Mouse (Mus musculus) lung, adult 2 months (tissue): ENCODE data around the gene Gpc2. TPM values are rescaled to one million over a fixed set of nuclear protein-coding genes. Genes with fewer than 3 reads are reported as not detected.

Source experiments
- DNase-seq: peaks from one replicate; pipeline ENCODE4 v3.0.0; 2022
- H3K4me1 ChIP-seq: fragments of 200-500 bp; 2 replicates; pipeline ENCODE4 v1.6.1; 2011; ENCODE audit warnings: low read length; ENCODE audit not compliant: control insufficient read depth, insufficient read depth
- H3K4me3 ChIP-seq: fragments of 200-500 bp; replicated peaks from 2 replicates; pipeline ENCODE3; 2011; ENCODE audit warnings: low read depth, mild to moderate bottlenecking, control low read depth, low read length; ENCODE audit errors: extremely low read depth
- CTCF ChIP-seq: fragments of 200-500 bp; IDR thresholded peaks from 2 replicates; pipeline ENCODE4 v1.5.1; 2011; ENCODE audit warnings: mild to moderate bottlenecking, low read length, control low read depth; ENCODE audit not compliant: insufficient read depth
- POLR2A ChIP-seq: fragments of 200-500 bp; IDR thresholded peaks from 2 replicates; pipeline ENCODE4 v1.6.1; 2011; ENCODE audit warnings: low read depth, mild to moderate bottlenecking, control low read depth, low read length, borderline replicate concordance; ENCODE audit errors: extremely low read depth
- WGBS: fragments of 180-500 bp; shearing (Covaris S2); methylation state at CpG from one replicate; pipeline ENCODE4 v1.1.7; 2018; 5-methylcytosine and 5-hydroxymethylcytosine counted together
- polyA plus RNA-seq: library from polyadenylated mRNA; depleted of rRNA; stranded (reverse); fragments of >200 nt; gene quantifications from 2 replicates; pipeline ENCODE4 v1.2.3, GENCODE M21; 2012

The Gpc2 gene
- polyA plus RNA-seq, 1 experiment, result 6.5 TPM

DNA sequence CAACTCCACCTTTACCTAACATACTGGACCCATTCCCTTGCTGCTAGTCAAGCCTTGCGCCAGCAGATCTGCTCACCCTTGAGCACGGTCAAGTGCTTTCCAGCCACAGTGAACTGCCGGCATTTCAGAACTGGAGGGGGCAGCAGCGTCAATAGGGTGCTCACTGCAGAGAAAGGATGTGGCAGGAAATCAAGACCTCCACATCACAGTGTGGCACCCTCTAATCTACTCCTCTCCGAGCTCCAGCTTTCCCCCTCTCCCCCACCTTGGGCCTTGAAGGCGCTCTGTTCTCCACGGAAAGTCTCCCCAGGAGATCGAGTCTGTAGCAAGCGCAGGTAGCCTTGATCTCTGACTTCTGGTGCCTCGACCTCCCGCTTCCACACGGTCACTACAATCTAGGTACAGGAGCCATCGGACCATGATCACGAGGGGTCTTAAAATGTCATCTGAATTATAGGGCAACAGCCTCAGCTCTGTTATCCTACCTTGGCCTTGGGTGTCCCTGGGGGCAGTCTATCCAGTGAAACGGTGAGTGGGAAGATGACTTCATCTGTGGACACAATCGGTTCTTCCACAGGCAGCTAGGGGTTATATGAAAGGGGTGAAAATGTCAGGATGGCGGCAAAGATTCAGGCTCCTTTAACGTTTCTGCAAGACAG lies 17.1 kb downstream of the Gpc2 start:
- DNase-seq, result no peak
- peak overlapping the region; percentile 61 for H3K4me3 ChIP-seq
- peaks cover 12% of the 10 kb centered on the region for H3K4me1 ChIP-seq
- TF ChIP-seq CTCF, result no peak
- TF ChIP-seq POLR2A, result no peak
- 52% methylated on average over 18 of the region's 18 CpGs for WGBS

DNA sequence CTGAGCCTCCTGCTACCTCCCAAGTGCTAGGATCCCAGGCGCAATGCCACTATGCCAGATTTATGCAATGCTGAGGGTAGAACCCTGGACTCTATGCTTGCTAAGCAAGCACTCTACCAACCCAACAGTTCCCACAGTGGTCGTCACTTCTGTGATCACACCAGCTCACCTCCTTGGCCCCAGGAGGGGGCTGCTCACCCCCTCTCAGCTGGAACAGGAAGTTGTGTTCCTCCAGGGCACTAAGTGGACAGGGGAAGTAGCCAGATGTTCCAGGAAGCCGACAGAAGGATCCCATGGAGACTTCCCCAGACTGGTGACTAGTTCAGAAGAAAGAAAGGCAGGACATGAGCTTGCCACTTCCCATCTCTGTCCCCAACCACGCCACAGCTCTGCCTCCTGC lies 17.8 kb downstream of the Gpc2 start:
- Histone ChIP-seq H3K4me1 (peaks cover 12% of the 10 kb centered on the region), H3K4me3 (no peak overlapping the region)
- DNase-seq, result no peak
- no peak for TF ChIP-seq CTCF
- no peak for TF ChIP-seq POLR2A
- WGBS, result 58% methylated on average over 4 of the region's 4 CpGs

DNA sequence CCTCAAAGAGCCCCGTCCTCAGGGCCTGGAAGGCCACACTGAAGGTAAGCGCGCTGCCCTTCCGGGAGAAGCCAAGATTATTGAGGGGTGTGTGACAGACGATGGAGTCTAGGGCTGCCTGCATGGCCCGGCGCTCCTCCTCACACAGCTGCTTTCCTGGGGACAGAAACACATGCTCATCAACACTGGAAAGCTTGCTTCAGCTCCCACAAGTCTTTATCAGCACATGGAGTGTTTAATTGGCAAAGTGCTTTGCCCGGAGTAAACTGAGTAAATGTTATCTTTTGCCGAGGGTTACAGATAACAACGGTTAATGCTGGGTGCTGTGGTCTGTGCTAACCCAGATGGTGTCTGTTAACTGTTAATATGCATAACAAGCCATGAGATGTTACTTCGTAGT lies 19.0 kb downstream of the Gpc2 start:
- H3K4me1 ChIP-seq, result peaks cover 17% of the 10 kb centered on the region
- TF ChIP-seq CTCF, result no peak
- DNase-seq, result no peak
- WGBS, result 74% methylated on average over 11 of the region's 11 CpGs
- H3K4me3 ChIP-seq, result no peak overlapping the region

DNA sequence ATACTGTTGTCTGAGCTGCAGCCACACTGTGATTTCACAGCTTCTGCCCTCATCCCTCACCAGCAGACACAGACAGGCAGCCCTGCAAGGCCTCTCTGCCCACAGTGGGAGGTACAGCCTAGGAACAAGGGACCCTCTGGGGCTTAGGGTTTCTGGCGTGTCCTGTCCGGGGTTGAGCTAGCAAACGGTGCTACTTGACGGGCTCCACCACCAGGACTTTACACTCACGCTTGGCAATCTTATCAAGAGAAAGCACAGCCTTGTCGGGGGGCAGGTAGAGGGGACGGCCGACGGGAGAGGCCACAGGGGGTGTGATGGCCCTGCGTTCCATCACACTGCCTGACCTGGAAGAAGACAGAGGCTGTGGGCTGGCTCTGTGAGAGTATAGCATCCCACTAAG lies 19.8 kb downstream of the Gpc2 start:
- Histone ChIP-seq H3K4me3 (no peak overlapping the region), H3K4me1 (peaks cover 16% of the 10 kb centered on the region)
- WGBS, result 86% methylated on average over 10 of the region's 10 CpGs
- DNase-seq, result no peak
- TF ChIP-seq POLR2A (no peak), CTCF (no peak)

DNA sequence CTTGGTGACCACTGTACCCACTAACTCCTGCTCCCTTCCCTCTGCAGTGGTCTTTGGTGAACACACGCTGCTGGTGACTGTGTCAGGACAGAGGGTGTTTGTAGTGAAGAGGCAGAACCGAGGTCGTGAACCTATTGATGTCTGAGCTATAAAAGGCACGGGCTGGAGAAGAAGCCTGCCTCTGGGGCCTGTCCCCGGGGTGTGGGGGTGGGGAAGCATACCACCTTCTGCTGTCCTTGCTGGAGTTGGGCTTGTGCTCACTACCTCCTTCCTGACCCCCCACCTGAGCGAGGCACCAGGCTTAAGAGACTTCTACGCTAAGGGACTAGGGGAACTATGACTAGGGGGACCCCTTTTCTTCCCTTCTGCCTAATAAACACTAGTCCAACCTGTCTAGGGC lies 20.8 kb downstream of the Gpc2 start:
- Histone ChIP-seq H3K4me3 (no peak overlapping the region), H3K4me1 (peaks cover 14% of the 10 kb centered on the region)
- no peak for TF ChIP-seq CTCF
- no peak for TF ChIP-seq POLR2A
- 77% methylated on average over 7 of the region's 7 CpGs for WGBS
- no peak for DNase-seq

DNA sequence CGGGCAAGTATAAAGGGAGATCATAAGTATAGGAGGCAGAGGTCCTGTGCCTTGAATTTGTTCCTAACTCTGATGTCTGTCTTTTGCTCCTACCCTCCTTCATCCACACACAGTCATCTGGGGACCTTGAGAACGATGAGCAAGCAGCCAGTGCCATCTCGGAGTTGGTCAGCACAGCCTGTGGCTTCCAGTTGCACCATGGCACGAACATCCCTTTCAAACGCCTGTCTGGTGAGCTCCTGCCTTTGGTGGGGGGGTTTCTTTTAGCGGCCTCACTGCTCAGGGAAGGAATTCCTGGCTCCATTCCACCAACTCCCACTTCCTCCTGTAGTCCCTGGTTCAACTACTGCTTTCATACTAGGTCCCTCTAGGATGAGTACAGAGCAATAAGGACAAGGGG lies 21.3 kb downstream of the Gpc2 start:
- Histone ChIP-seq H3K4me3 (no peak overlapping the region), H3K4me1 (peaks cover 14% of the 10 kb centered on the region)
- DNase-seq, result no peak
- TF ChIP-seq CTCF (no peak), POLR2A (no peak)
- 74% methylated on average over 6 of the region's 6 CpGs for WGBS

DNA sequence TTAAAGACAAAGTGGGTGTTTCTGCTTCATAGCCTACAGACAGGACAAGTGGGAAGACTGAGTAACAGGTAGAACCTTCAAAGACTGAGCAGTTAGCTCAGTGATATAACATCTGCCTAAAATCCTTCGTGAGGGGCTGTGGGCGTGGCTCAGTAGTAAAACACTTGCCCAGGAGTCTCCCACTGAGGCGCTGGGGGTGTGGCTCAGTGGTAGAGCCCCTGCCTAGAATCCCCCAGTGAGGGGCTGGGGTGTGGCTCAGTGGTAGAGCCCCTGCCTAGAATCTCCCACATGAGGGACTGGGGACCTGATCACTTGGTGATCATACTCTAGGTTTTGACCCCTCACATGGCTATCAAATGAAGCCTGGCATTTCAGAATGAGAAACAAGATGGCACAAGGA lies 21.7 kb downstream of the Gpc2 start:
- DNase-seq, result no peak
- TF ChIP-seq POLR2A (no peak), CTCF (no peak)
- Histone ChIP-seq H3K4me1 (peaks cover 14% of the 10 kb centered on the region), H3K4me3 (no peak overlapping the region)
- 89% methylated on average over 3 of the region's 3 CpGs for WGBS

DNA sequence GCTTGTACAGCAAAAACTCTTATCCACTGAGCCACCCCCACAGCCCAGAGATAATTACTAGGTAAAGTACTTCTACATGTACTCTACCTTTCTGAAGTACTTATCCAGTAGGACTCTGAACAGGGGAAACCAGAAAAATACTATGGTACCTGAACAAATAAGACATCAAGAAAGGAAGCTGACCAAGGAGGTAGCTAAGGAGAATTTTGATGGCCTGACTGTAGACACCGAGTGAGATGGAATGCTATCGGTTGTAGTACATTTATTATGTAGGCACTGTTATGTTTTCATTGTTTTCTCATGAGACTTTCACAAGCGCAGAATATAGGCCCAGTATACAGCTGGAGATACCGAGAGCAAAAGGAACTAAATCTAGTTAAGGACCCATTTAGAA lies 22.2 kb downstream of the Gpc2 start:
- 86% methylated on average over 4 of the region's 4 CpGs for WGBS
- DNase-seq, result no peak
- Histone ChIP-seq H3K4me3 (no peak overlapping the region), H3K4me1 (peaks cover 11% of the 10 kb centered on the region)
- TF ChIP-seq CTCF (no peak), POLR2A (no peak)

DNA sequence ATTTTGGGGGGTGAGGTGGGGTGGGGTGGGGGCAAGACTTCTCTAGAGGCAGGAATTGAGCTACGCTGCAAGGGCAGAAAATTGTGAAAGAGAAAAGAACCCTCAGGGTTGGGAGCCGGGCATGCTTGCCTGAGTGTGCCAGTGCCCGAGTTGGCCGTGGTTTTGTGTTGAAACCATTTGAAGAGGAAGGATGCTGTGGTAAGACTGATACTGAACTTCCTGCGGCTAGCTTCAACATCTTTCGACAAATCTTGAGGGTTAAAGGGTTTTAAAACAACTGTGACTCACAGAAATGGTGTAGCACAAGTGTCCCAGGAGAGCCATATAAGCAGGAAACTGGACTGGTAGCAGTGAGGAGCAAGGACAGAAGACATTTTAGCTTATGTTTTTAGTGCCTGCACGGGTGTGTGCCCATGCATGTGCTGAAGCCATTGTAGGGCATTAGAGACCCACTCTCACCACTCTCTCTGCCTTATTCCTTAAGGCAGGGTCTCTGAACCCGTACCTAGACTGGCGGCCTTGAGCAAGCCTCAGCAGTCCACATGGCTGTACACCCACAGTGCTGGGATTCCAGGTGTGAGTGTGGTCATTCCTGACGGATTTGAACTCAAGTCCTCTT lies 22.7 kb downstream of the Gpc2 start:
- TF ChIP-seq POLR2A, result no peak
- no peak for TF ChIP-seq CTCF
- WGBS, result 79% methylated on average over 10 of the region's 10 CpGs
- DNase-seq, result no peak
- Histone ChIP-seq H3K4me1 (peaks cover 8% of the 10 kb centered on the region), H3K4me3 (no peak overlapping the region)

DNA sequence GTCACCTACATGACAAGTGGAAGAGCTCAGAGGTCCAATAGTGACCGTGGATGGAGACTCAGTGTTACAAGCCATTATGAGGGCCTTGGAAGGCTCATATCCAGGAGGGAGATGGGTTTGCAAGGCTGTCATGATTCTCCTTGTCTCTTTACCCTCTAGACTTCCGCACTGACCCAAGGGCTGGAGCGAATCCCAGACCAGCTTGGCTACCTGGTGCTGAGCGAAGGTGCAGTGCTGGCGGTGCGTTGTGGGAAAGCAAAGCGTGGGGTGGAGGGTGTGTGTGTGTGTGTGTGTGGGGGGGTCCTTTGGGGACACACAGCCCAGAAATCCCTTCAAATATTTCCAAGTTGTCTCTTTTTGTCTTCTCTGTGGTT lies 23.7 kb downstream of the Gpc2 start:
- DNase-seq, result no peak
- TF ChIP-seq POLR2A (no peak), CTCF (no peak)
- WGBS, result 14% methylated on average over 7 of the region's 7 CpGs
- peaks cover 8% of the 10 kb centered on the region for H3K4me1 ChIP-seq
- H3K4me3 ChIP-seq, result peak overlapping the region; percentile 98
